Mouse (Mus musculus) megakaryocyte progenitor cell, adult 5-6 weeks (primary cell): ENCODE measurements around the gene Cfap97. TPM values are rescaled to one million over a fixed set of nuclear protein-coding genes. Genes with fewer than 3 reads are reported as not detected.
A peak's percentile ranks its signal among the peaks of the same experiment; 100 is the strongest.

Source experiments
- ATAC-seq: replicated peaks from 2 replicates; pipeline ENCODE4 v1.8.0; 2016; ENCODE audit warnings: mild to moderate bottlenecking, moderate TSS enrichment, inconsistent platforms; ENCODE audit not compliant: poor library complexity
- total RNA-seq, 2 experiments: library from RNA; stranded (forward) in 1 of 2; stranded (reverse) in 1 of 2; fragments of 157-497, 149-512 nt in 1 of 2; fragments of 200-1000 nt in 1 of 2; gene quantifications; 2 replicates each; pipeline versions ENCODE4 v1.2.3 to v1.2.4; 2015 to 2017

Cfap97 gene
- total RNA-seq, 2 experiments from 2014 or later: 23.7 to 31.3 TPM

GRCm38 (mm10) chr8:46152064-46153031 lies 777 bp downstream of the Cfap97 start, which contains the start of gene Snx25:
Snx25 (minus strand) TSS chr8:46152159.
- peak; percentile 86 for ATAC-seq

DNA sequence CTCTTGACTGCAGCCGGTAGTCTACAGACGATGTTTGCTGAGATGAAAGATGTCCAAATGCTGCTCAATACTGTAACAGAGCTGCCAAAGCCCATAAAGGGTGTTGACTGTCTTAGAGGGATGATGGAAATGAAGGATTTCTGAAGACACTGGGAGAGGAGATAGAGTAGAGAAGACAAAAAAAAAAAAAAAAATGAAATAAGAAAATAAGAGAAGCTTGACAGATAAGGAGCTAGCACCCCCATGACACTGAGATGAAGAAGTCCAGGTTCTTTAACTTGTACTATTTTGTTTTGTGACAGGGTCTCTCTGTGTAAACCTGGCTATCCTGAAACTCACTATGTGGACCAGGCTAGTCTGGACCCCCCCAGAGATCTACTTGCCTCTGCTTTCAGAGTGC lies 1.5 kb downstream of the Cfap97 start:
- no peak for ATAC-seq

- peak; percentile 98 for ATAC-seq
These were observed 11.6 kb downstream of the Cfap97 start for GRCm38 (mm10) chr8:46162953-46163869.

GRCm38 (mm10) chr8:46163870-46164190 lies 12.3 kb downstream of the Cfap97 start:
- ATAC-seq: no peak

DNA sequence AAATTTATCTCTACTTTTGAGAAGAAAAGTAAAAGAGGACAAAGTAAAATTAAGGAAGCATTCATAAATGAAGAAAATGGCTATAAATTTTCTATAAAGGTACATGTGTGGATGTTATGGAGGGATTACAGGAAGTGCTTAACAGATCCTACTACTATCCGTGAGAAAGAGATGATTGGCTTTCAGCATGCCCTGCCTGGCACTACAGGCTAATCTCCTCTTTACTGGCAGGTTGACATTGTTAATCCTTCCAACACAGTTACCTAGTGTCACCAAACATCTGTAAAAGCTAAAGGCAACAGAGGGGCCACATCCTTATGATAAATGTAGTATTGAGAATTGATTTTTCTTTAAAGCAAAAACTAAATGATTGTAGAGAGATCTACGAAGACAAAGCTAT lies 22.1 kb downstream of the Cfap97 start:
- ATAC-seq: 0 out of 2 replicates have a peak, but pooled peaks have one; percentile 34

DNA sequence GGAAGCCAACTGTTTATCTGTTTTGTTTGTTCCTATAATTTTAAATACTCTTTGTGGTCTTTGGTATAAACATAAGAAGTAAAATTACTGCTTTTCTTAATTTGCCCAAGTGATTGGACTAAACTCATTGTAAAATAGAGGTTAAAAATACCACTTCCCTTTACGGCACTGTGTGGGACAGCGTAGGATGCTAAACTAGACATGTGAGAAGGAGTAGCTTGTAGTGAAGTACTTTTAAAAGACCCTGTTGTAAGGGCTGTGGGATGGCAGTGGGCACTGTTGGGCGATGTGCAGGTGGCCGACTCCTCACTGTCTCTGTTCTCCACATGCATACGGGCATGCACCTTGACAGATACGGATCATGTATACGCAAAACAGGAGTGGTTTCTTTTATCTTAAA lies 28.6 kb downstream of the Cfap97 start:
- ATAC-seq: no peak

DNA sequence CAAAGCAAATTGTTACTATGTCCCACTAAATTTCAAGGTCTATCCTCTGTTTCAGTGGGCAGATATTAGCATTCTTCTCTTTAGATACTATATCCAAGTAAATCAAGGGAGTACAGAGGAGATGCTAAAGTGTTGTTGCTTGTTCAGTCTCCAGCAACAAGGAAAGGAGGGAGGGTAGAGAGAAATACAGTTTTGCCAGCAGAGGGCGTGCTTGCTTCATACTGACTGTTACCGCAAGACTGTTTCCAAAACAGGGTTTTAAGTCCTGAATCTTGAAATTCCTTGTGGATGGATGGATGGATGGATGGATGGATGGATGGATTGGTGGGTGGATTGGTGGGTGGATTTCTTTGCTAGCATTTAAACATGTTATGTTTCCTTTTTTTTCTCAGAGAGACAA lies 33.8 kb downstream of the Cfap97 start:
- peak; percentile 88 for ATAC-seq

DNA sequence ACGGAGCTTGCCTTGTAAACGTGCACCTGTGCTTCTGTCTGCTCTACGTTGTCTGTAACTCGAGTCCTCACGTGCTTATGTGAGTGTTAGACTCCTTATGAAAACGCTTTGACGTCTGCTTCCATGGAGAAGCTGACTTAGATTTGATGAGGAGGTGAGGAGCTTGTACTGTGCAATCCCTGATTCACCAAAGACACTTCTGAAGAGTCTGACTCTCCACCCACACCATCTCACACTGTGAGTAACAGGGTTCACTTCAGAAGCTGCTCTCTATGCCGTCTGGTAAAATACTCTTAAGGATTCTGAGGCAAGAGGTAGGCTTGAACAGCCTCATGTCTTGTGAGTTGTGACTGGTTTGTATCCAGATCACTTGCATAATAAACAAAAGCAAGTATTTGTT lies 41.5 kb downstream of the Cfap97 start:
- ATAC-seq: no peak

DNA sequence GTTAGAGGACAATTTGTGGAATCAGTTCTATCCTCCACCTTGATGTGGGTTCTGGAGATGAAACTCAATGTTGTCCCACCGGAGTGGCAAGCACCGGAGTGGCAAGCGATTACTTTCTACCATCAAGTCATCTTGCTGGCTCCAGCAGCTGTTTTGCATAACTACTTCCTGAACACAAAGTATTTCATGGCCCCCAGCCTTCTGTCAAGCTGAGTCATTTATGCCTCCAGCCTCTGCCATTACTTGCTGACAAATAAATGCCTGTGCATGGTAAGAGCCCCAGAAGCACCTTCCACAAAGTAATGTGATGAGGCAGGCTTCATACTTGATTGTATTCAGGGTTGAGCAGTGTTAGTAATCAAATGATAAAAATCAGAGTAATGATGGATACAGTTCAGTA lies 45.3 kb downstream of the Cfap97 start:
- ATAC-seq: no peak

GRCm38 (mm10) chr8:46197673-46198072 lies 46.1 kb downstream of the Cfap97 start:
- no peak for ATAC-seq

- ATAC-seq: peak; percentile 80
These were observed 50.8 kb downstream of the Cfap97 start for GRCm38 (mm10) chr8:46202350-46202749.

GRCm38 (mm10) chr8:46204301-46204700 lies 52.7 kb downstream of the Cfap97 start:
- no peak for ATAC-seq

- ATAC-seq: no peak
These were observed 53.5 kb downstream of the Cfap97 start for GRCm38 (mm10) chr8:46204974-46205640.

GRCm38 (mm10) chr8:46206107-46206506 lies 54.5 kb downstream of the Cfap97 start:
- no peak for ATAC-seq

DNA sequence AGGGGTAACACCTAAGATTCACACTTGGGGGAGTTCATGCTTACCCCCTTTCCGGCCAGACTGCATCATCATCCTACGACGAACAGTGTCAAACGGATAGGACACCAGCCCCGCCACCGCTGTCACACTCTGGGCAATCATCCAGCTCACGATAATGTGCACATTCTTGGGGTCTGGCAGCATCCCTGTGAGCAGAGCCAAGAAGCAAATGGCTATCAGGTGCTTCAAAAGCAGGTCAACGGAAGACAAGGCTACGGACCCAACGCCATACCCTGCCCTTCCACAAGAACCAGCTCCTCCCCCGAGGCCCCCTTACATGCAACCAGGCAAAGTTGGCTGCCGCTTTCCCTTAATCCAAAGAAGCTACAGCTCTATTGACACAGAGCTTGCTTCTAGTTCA lies 56.8 kb downstream of the Cfap97 start:
- no peak for ATAC-seq

GRCm38 (mm10) chr8:46209057-46209456 lies 57.5 kb downstream of the Cfap97 start:
- no peak for ATAC-seq

GRCm38 (mm10) chr8:46210404-46211315 lies 59.1 kb downstream of the Cfap97 start, which contains the start of gene Slc25a4:
Slc25a4 (minus strand) TSS chr8:46211284.
- peak; percentile 97 for ATAC-seq

GRCm38 (mm10) chr8:46211611-46212071 lies 60.1 kb downstream of the Cfap97 start:
- no peak for ATAC-seq

DNA sequence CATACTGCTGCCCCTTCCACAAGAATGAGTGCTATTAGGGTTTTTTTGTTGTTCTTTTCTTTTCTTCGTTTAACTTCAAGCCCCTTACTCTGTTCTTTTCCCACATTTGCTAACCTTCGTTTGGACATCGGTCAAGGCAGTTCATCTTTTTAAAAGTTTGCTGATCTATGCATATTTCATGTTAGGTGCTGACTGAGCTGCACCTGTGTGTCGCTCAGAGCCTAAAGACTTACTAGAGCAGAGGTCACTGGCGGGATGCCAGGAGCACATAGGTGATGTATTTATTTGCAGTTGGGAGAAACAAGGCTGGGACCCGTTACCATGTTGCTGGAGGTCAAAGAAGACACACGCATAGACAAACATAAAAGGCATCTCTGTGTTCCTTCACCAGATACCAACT lies 60.6 kb downstream of the Cfap97 start:
- no peak for ATAC-seq

- no peak for ATAC-seq
These were observed 62.5 kb downstream of the Cfap97 start for GRCm38 (mm10) chr8:46213971-46214480.
